Mouse (Mus musculus) embryonic facial prominence, embryonic 11.5 days (tissue): ENCODE measurements around the gene Epha3. TPM values are rescaled to one million over a fixed set of nuclear protein-coding genes. Genes with fewer than 3 reads are reported as not detected.

Source experiments
- ATAC-seq: fragments of 200-750 bp; cut with Nextera tagmentation; replicated peaks from 2 replicates; pipeline ENCODE4 v1.8.0; 2017; ENCODE audit warnings: low read depth; ENCODE audit not compliant: insufficient number of reproducible peaks, low FRiP score, low TSS enrichment
- DNase-seq: peaks from one replicate; pipeline ENCODE4 v3.0.0-alpha.2; 2015; ENCODE audit warnings: low spot score
- H3K27ac ChIP-seq: fragments of 300-500 bp; sonication (generic); replicated peaks from 2 replicates; pipeline ENCODE4 v1.5.1; 2014; ENCODE audit warnings: mild to moderate bottlenecking, low read depth, low read length, control low read depth
- H3K27me3 ChIP-seq: fragments of 300-500 bp; sonication (generic); 2 replicates; pipeline ENCODE4 v1.6.1; 2014; ENCODE audit warnings: mild to moderate bottlenecking, low read length, moderate library complexity, mixed read lengths; ENCODE audit not compliant: control insufficient read depth, insufficient read depth
- H3K36me3 ChIP-seq: fragments of 300-500 bp; sonication (generic); replicated peaks from 2 replicates; pipeline ENCODE4 v1.6.1; 2014; ENCODE audit warnings: low read depth, mild to moderate bottlenecking, low read length, moderate library complexity, mixed read lengths; ENCODE audit not compliant: control insufficient read depth, insufficient read depth
- H3K4me1 ChIP-seq: fragments of 300-500 bp; sonication (generic); 2 replicates; pipeline ENCODE4 v1.6.1; 2014; ENCODE audit warnings: low read length, mixed read lengths; ENCODE audit not compliant: control insufficient read depth, insufficient read depth
- H3K4me2 ChIP-seq: fragments of 300-500 bp; sonication (generic); 2 replicates; pipeline ENCODE4 v1.6.1; 2014; ENCODE audit warnings: low read depth, mild to moderate bottlenecking, control low read depth, low read length, moderate library complexity
- H3K4me3 ChIP-seq: fragments of 300-500 bp; sonication (generic); 2 replicates; pipeline ENCODE4 v1.5.1; 2014; ENCODE audit warnings: low read depth, low read length, control low read depth
- H3K9ac ChIP-seq: fragments of 300-500 bp; sonication (generic); replicated peaks from 2 replicates; pipeline ENCODE4 v1.6.1; 2014; ENCODE audit warnings: mild to moderate bottlenecking, control low read depth, low read length
- H3K9me3 ChIP-seq: fragments of 300-500 bp; sonication (generic); replicated peaks from 2 replicates; pipeline ENCODE4 v1.6.1; 2016; ENCODE audit warnings: mild to moderate bottlenecking, low read length, inconsistent platforms, mixed read lengths; ENCODE audit not compliant: control insufficient read depth
- WGBS: fragments of 180-500 bp; shearing (Covaris S2); extraction: QIAGEN DNeasy Blood & Tissue Kit; methylation state at CpG from one replicate; pipeline ENCODE4 v1.1.7; 2014; 5-methylcytosine and 5-hydroxymethylcytosine counted together
- polyA plus RNA-seq: library from polyadenylated mRNA; unstranded; fragments of >200 nt; fragmentation: Nextera tagmentation; extraction: Ambion mirVana; gene quantifications from 2 replicates; pipeline ENCODE4 v1.2.1, GENCODE M21; 2014

Epha3 gene
- polyA plus RNA-seq, 1 experiment from 2014 or later, result 51.5 TPM

- no peak for DNase-seq
Observed at GRCm38 (mm10) chr16:63806437-63807129, 57.4 kb downstream of the Epha3 start.

GRCm38 (mm10) chr16:63806025-63806424 is 58.0 kb downstream of the Epha3 start:
- Histone ChIP-seq H3K27me3 (no peaks in the 10 kb centered on the region), H3K27ac (no peak overlapping the region), H3K4me2 (no peak overlapping the region), H3K4me1 (no peaks in the 10 kb centered on the region), H3K36me3 (no peaks in the 10 kb centered on the region), H3K9me3 (no peaks in the 10 kb centered on the region), H3K4me3 (no peak overlapping the region), H3K9ac (no peak overlapping the region)
- WGBS, result 84% methylated on average over 3 of the region's 3 CpGs
- DNase-seq, result no peak
- ATAC-seq, result no peak

More at GRCm38 (mm10) chr16:63806437-63807129, 57.4 kb downstream of the Epha3 start:
- Histone ChIP-seq H3K27ac (no peak overlapping the region), H3K4me3 (no peak overlapping the region), H3K9me3 (no peaks in the 10 kb centered on the region), H3K4me2 (no peak overlapping the region), H3K9ac (no peak overlapping the region), H3K36me3 (no peaks in the 10 kb centered on the region), H3K27me3 (no peaks in the 10 kb centered on the region), H3K4me1 (no peaks in the 10 kb centered on the region)
- ATAC-seq, result peak; percentile 95
- WGBS, result 53% methylated on average over 5 of the region's 5 CpGs

- no peak overlapping the region for H3K4me3 ChIP-seq
- DNase-seq, result no peak
- no peaks in the 10 kb centered on the region for H3K27me3 ChIP-seq
- WGBS, result 69% methylated on average over 3 of the region's 3 CpGs
- H3K27ac ChIP-seq, result no peak overlapping the region
- no peak overlapping the region for H3K9ac ChIP-seq
- H3K9me3 ChIP-seq, result no peaks in the 10 kb centered on the region
- no peak overlapping the region for H3K4me2 ChIP-seq
- ATAC-seq, result no peak
- no peaks in the 10 kb centered on the region for H3K4me1 ChIP-seq
- no peaks in the 10 kb centered on the region for H3K36me3 ChIP-seq
Observed at GRCm38 (mm10) chr16:63801436-63801835, 62.5 kb downstream of the Epha3 start.

- Histone ChIP-seq H3K4me1 (no peaks in the 10 kb centered on the region), H3K9me3 (no peaks in the 10 kb centered on the region), H3K4me3 (no peak overlapping the region), H3K36me3 (no peaks in the 10 kb centered on the region), H3K4me2 (no peak overlapping the region), H3K9ac (no peak overlapping the region), H3K27me3 (no peaks in the 10 kb centered on the region), H3K27ac (no peak overlapping the region)
- ATAC-seq (no peak), DNase-seq (no peak)
- 69% methylated on average over 2 of the region's 2 CpGs for WGBS
Observed at GRCm38 (mm10) chr16:63798341-63798740, 65.6 kb downstream of the Epha3 start.

- no peaks in the 10 kb centered on the region for H3K9me3 ChIP-seq
- DNase-seq, result peak; percentile 42
- H3K9ac ChIP-seq, result no peak overlapping the region
- H3K4me1 ChIP-seq, result no peaks in the 10 kb centered on the region
- 71% methylated on average over 5 of the region's 5 CpGs for WGBS
- H3K4me2 ChIP-seq, result no peak overlapping the region
- no peak overlapping the region for H3K4me3 ChIP-seq
- H3K27ac ChIP-seq, result no peak overlapping the region
- H3K36me3 ChIP-seq, result no peaks in the 10 kb centered on the region
- H3K27me3 ChIP-seq, result no peaks in the 10 kb centered on the region
- no peak for ATAC-seq
Observed at GRCm38 (mm10) chr16:63794292-63794691, 69.7 kb downstream of the Epha3 start.

- Histone ChIP-seq H3K27ac (no peak overlapping the region), H3K9ac (no peak overlapping the region), H3K27me3 (no peaks in the 10 kb centered on the region), H3K4me2 (no peak overlapping the region), H3K36me3 (no peaks in the 10 kb centered on the region), H3K4me1 (no peaks in the 10 kb centered on the region), H3K9me3 (no peaks in the 10 kb centered on the region), H3K4me3 (no peak overlapping the region)
- no peak for ATAC-seq
- 76% methylated on average over 1 of the region's 1 CpGs for WGBS
- DNase-seq, result no peak
Observed at GRCm38 (mm10) chr16:63793805-63794204, 70.2 kb downstream of the Epha3 start.

- Histone ChIP-seq H3K27me3 (no peaks in the 10 kb centered on the region), H3K4me2 (no peak overlapping the region), H3K4me3 (no peak overlapping the region), H3K9ac (no peak overlapping the region), H3K27ac (no peak overlapping the region), H3K4me1 (no peaks in the 10 kb centered on the region), H3K9me3 (no peaks in the 10 kb centered on the region), H3K36me3 (no peaks in the 10 kb centered on the region)
- ATAC-seq (no peak), DNase-seq (no peak)
- WGBS, result 84% methylated on average over 2 of the region's 2 CpGs
Observed at GRCm38 (mm10) chr16:63792084-63792483, 71.9 kb downstream of the Epha3 start.

GRCm38 (mm10) chr16:63783544-63783943 is 80.4 kb downstream of the Epha3 start:
- Histone ChIP-seq H3K9me3 (no peaks in the 10 kb centered on the region), H3K4me3 (no peak overlapping the region), H3K4me2 (no peak overlapping the region), H3K36me3 (no peaks in the 10 kb centered on the region), H3K4me1 (no peaks in the 10 kb centered on the region), H3K9ac (no peak overlapping the region), H3K27me3 (no peaks in the 10 kb centered on the region), H3K27ac (no peak overlapping the region)
- WGBS, result 65% methylated on average over 7 of the region's 7 CpGs
- no peak for DNase-seq
- ATAC-seq, result no peak
